Mouse (Mus musculus) heart, postnatal 0 days (tissue): Measurements from ENCODE around the gene Syne2.

Experiments
- CTCF ChIP-seq: IDR thresholded peaks from 2 replicates; pipeline ENCODE4 v1.5.1; 2016; ENCODE audit warnings: antibody characterized with exemption, control low read depth, low read depth
- EP300 ChIP-seq: IDR thresholded peaks from 2 replicates; pipeline ENCODE4 v1.6.1; 2016; ENCODE audit warnings: antibody characterized with exemption, low read depth

DNA sequence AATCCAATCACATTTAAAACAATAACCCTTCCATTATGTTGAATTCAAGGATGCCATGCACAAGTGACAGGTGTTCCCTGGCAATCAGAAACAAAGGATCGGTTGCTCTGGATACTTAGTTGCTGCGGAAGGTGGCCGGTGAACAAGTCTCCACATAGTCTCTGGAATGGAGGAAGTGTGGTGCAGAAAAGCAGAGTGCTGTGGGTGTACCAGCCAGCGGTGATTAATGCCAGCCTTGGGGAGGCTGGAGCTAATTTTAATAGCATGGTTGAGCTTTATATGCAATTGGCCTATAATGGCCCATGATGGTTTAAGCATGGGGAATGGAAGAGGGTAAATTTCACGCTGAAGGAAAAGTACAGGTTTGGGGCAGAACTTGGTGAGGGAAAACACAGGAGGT, 11.7 kb downstream of the Syne2 start:
- no peak for TF ChIP-seq CTCF
- no peak for TF ChIP-seq EP300
